In the genomic region with DNA sequence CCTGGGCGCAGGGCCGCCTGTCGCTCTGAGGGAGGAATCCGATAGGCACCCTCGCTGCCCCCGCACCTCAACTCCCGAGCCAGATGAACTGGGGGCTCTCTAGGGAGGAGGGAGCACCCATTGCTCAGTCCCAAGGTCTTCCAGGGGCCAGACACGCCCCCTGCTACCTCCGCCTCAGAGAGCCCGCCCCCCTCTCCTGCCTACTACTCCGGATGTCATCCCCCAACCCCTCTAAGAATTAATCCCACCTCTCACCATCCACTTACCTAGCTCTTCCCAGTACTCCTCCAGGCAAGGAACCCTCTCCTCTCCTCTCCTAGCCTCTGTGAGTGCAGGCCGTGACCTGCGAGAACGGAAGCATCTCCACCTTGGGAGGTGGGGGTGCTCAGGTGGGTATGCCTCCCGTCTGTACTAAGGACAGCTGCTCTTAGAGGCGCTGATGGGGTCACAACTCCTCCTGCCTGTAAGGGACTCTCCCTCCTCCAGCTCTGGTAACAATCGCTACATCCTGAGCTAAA, we compare ENCODE assay signal across 8 mouse cellular contexts. TPM values are rescaled to one million over a fixed set of nuclear protein-coding genes. Genes with fewer than 3 reads are reported as not detected.
DNase-seq lines count a peak whose midpoint lies in the region; ATAC-seq and TF ChIP-seq lines count a peak whose summit lies in the region.

Gene Hpca, minus strand, starts transcription at position 468 of the 518 bp plus-strand sequence.

- peaks cover 22% of the 10 kb centered on the region for H3K27me3 ChIP-seq in kidney, embryonic 14.5 days (ENCODE audit: control insufficient read depth, insufficient read depth, low read length)
- peaks cover 3% of the 10 kb centered on the region for H3K27me3 ChIP-seq in kidney, adult 2 months (replicated peaks; ENCODE audit: control insufficient read depth, insufficient read depth, low read length)
- peaks cover 36% of the 10 kb centered on the region for H3K27me3 ChIP-seq in intestine, postnatal 0 days (replicated peaks; ENCODE audit: control insufficient read depth, insufficient read depth, low read length)
- H3K27me3 ChIP-seq in midbrain, embryonic 14.5 days (ENCODE audit: control insufficient read depth, insufficient read depth, low read length): peaks cover 38% of the 10 kb centered on the region

- 1% methylated on average over 15 of the region's 17 CpGs for WGBS in kidney, embryonic 14.5 days
- WGBS in kidney, adult 2 months: 3% methylated on average over 17 of the region's 17 CpGs
- 3% methylated on average over 17 of the region's 17 CpGs for WGBS in intestine, postnatal 0 days
- WGBS in midbrain, embryonic 14.5 days: 2% methylated on average over 16 of the region's 17 CpGs

- no peak for TF ChIP-seq POLR2A in kidney, adult 2 months (IDR thresholded peaks at IDR 0.05; ENCODE audit: low read depth, low read length)
- TF ChIP-seq POLR2A in cortical plate, adult 2 months (IDR thresholded peaks at IDR 0.05; ENCODE audit: extremely low read depth, insufficient read depth, low read length): no peak

- no peak within 1 kb of the TSS for H3K27ac ChIP-seq in kidney, embryonic 14.5 days (ENCODE audit: low read depth, low read length)
- H3K27ac ChIP-seq in kidney, adult 2 months (ENCODE audit: insufficient read depth, low read depth, low read length): no peak within 1 kb of the TSS
- peak within 1 kb of the TSS; percentile 85 for H3K27ac ChIP-seq in cortical plate, adult 2 months (ENCODE audit: insufficient read depth, low read length)
- no peak within 1 kb of the TSS for H3K27ac ChIP-seq in intestine, postnatal 0 days (ENCODE audit: low read depth, low read length)
- 0 out of 2 replicates have a peak within 1 kb of the TSS, but pooled peaks have one; percentile 26 for H3K27ac ChIP-seq in midbrain, embryonic 14.5 days (replicated peaks; ENCODE audit: low read depth, low read length)

- H3K4me2 ChIP-seq in kidney, embryonic 14.5 days (replicated peaks; ENCODE audit: low read depth, low read length): peak within 1 kb of the TSS; percentile 90
- peak within 1 kb of the TSS; percentile 76 for H3K4me2 ChIP-seq in intestine, postnatal 0 days (replicated peaks; ENCODE audit: low read depth)
- peak within 1 kb of the TSS; percentile 90 for H3K4me2 ChIP-seq in midbrain, embryonic 14.5 days (ENCODE audit: low read length)

- no peaks in the 10 kb centered on the region for H3K36me3 ChIP-seq in kidney, embryonic 14.5 days (ENCODE audit: control insufficient read depth, insufficient read depth, low read length)
- no peaks in the 10 kb centered on the region for H3K36me3 ChIP-seq in kidney, adult 2 months (ENCODE audit: control insufficient read depth, insufficient read depth, low read length)
- no peaks in the 10 kb centered on the region for H3K36me3 ChIP-seq in intestine, postnatal 0 days (ENCODE audit: control insufficient read depth, insufficient read depth)
- no peaks in the 10 kb centered on the region for H3K36me3 ChIP-seq in midbrain, embryonic 14.5 days (ENCODE audit: control insufficient read depth, insufficient read depth, low read length)

- intact Hi-C loops in gastrocnemius, postnatal 36 days (cut with DNase I): no loop called here

- H3K4me3 ChIP-seq in kidney, embryonic 14.5 days (ENCODE audit: low read length): peak within 1 kb of the TSS; percentile 48
- no peak within 1 kb of the TSS for H3K4me3 ChIP-seq in kidney, adult 2 months (ENCODE audit: insufficient read depth, low read depth, low read length)
- peak within 1 kb of the TSS; percentile 79 for H3K4me3 ChIP-seq in cortical plate, adult 2 months (ENCODE audit: insufficient read depth, low read length)
- peak within 1 kb of the TSS; percentile 36 for H3K4me3 ChIP-seq in intestine, postnatal 0 days (ENCODE audit: low read depth, low read length)
- H3K4me3 ChIP-seq in midbrain, embryonic 14.5 days (replicated peaks; ENCODE audit: low read depth, low read length): peak within 1 kb of the TSS; percentile 51

- H3K9ac ChIP-seq in kidney, embryonic 14.5 days (ENCODE audit: low read depth, low read length): peak within 1 kb of the TSS; percentile 23; the same call in 1 of the 2 replicates
- H3K9ac ChIP-seq in intestine, postnatal 0 days (ENCODE audit: low read depth, low read length): no peak within 1 kb of the TSS
- peak within 1 kb of the TSS; percentile 68 for H3K9ac ChIP-seq in midbrain, embryonic 14.5 days (replicated peaks; ENCODE audit: low read length)

- H3K4me1 ChIP-seq in kidney, embryonic 14.5 days (ENCODE audit: control insufficient read depth, insufficient read depth, low read length): peaks cover 27% of the 10 kb centered on the region
- H3K4me1 ChIP-seq in kidney, adult 2 months (ENCODE audit: control insufficient read depth, insufficient read depth, low read length): no peaks in the 10 kb centered on the region
- H3K4me1 ChIP-seq in cortical plate, adult 2 months (ENCODE audit: control insufficient read depth, insufficient read depth, low read length): peaks cover 8% of the 10 kb centered on the region
- peaks cover 4% of the 10 kb centered on the region; the same call in 1 of the 2 replicates for H3K4me1 ChIP-seq in intestine, postnatal 0 days (replicated peaks; ENCODE audit: control insufficient read depth, insufficient read depth, low read length)
- peaks cover 34% of the 10 kb centered on the region for H3K4me1 ChIP-seq in midbrain, embryonic 14.5 days (ENCODE audit: control insufficient read depth, insufficient read depth, low read length)

- no peak for TF ChIP-seq CTCF in kidney, adult 2 months (conservative IDR thresholded peaks at IDR 0.05; ENCODE audit: insufficient read depth, insufficient read length, low read depth, low read length)
- TF ChIP-seq CTCF in cortical plate, adult 2 months (IDR thresholded peaks at IDR 0.05; ENCODE audit: extremely low read depth, insufficient read depth, low read length): no peak
- TF ChIP-seq CTCF in intestine, postnatal 0 days (IDR thresholded peaks at IDR 0.05; ENCODE audit: low read depth): no peak

- ATAC-seq in kidney, embryonic 14.5 days (ENCODE audit: low FRiP score, low TSS enrichment): peak; percentile 24; the same call in 1 of the 2 replicates
- ATAC-seq in intestine, postnatal 0 days: no peak
- ATAC-seq in midbrain, embryonic 14.5 days (ENCODE audit: low FRiP score, low TSS enrichment): 0 out of 2 replicates have a peak, but pooled peaks have one; percentile 10

- H3K9me3 ChIP-seq in kidney, embryonic 14.5 days (ENCODE audit: control insufficient read depth, low read length): no peaks in the 10 kb centered on the region
- no peaks in the 10 kb centered on the region for H3K9me3 ChIP-seq in intestine, postnatal 0 days (ENCODE audit: control insufficient read depth)
- no peaks in the 10 kb centered on the region for H3K9me3 ChIP-seq in midbrain, embryonic 14.5 days (ENCODE audit: control insufficient read depth, low read length)

- DNase-seq in kidney, adult 2 months: no peak
- DNase-seq in midbrain, embryonic 14.5 days: peak; percentile 39
- DNase-seq in kidney, adult 11 months: no peak
- no peak for DNase-seq in adrenal gland, postnatal 36 days
- DNase-seq in gastrocnemius, postnatal 36 days: no peak

RNA-seq across cellular contexts. Expression of gene Hpca, which starts in this region (rescaled TPM):
- polyA plus RNA-seq in kidney, embryonic 14.5 days (2014; fragmentation: Nextera tagmentation; extraction: Ambion mirVana): 0.83 TPM in 2 replicates
- 0.41 and 0.60 TPM in 2 replicates for polyA plus RNA-seq in kidney, adult 2 months (2012; rRNA removed)
- 1,156 and 1,221 TPM in 2 replicates for polyA plus RNA-seq in cortical plate, adult 2 months (2012; rRNA removed)
- polyA plus RNA-seq in intestine, postnatal 0 days (2015; fragmentation: Nextera tagmentation; extraction: Ambion mirVana): 3.9 and 4.6 TPM in 2 replicates
- polyA plus RNA-seq in midbrain, embryonic 14.5 days (2014; fragmentation: Nextera tagmentation; extraction: Ambion mirVana): 26.4 and 31.7 TPM in 2 replicates
- 1 to 10 TPM; 1.2 to 1.3 TPM for total RNA-seq in adrenal gland, postnatal 36 days (2021)
- total RNA-seq in gastrocnemius, postnatal 36 days (2021): not detected

Comparison
In these comparisons a context has a peak if more than half of its experiments do, and no peak if none do; other contexts are left out.
1. RNA of gene Hpca (polyA plus RNA-seq): 1,156 to 1,221 TPM in cortical plate, adult 2 months; 26.4 to 31.7 TPM in midbrain, embryonic 14.5 days, 3.9 to 4.6 TPM in intestine, postnatal 0 days, 0.83 TPM in kidney, embryonic 14.5 days and 0.41 to 0.60 TPM in kidney, adult 2 months; every median in the first group is over 10 times any median in the second.
2. Peak in ATAC-seq, H3K4me3 ChIP-seq, H3K9ac ChIP-seq and H3K4me2 ChIP-seq in kidney, embryonic 14.5 days; RNA of the gene not detected or under 1 TPM.
3. H3K27ac ChIP-seq: peak in cortical plate, adult 2 months (single experiment) and midbrain, embryonic 14.5 days (single experiment); none in kidney, embryonic 14.5 days (single experiment), kidney, adult 2 months (single experiment) and intestine, postnatal 0 days (single experiment).
4. Peak in every context shown above with its lines, with median percentiles within 50 percentile points of each other: H3K4me2 ChIP-seq.